In the genomic region with DNA sequence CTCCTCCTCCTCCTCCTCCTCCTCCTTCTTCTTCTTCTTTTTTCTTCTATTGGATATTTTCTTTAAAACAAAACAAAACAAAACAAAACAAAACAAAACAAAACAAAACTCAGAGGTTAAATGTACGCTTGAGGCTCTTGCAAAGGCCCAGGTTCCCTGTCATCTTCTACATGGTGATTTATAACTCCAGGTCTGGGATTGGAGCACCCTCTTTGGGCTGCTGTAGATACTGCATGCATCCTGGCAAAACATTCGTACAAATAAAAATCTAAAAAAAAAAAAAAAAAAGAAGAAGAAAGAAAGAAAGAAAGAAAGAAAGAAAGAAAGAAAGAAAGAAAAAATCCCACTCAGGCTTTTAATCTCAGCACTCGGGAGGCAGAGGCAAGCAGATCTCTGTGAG, we compare ENCODE assay signal across 10 mouse cellular contexts. TPM values are rescaled to one million over a fixed set of nuclear protein-coding genes. Genes with fewer than 3 reads are reported as not detected.
DNase-seq lines count a peak whose midpoint lies in the region; ATAC-seq and TF ChIP-seq lines count a peak whose summit lies in the region.
"Had no signal": no experiment of that assay in that cellular context is flagged by ENCODE, and none has a peak within 500 bp of the region (broad histone marks: within the 10 kb centered on the region; RNA-seq: fewer than 3 reads in every experiment).

No protein-coding gene starts in this region.

- TF ChIP-seq CTCF in heart, adult 2 months (IDR thresholded peaks at IDR 0.05), result peak; percentile 76

- no peak overlapping the region for H3K9ac ChIP-seq in heart, adult 2 months (ENCODE audit: low read depth, low read length)
- no peak overlapping the region for H3K9ac ChIP-seq in embryonic facial prominence, embryonic 14.5 days (ENCODE audit: low read depth, low read length)
- H3K9ac ChIP-seq in intestine, embryonic 16.5 days (ENCODE audit: low read depth, low read length), result no peak overlapping the region
- H3K9ac ChIP-seq in forebrain, embryonic 12.5 days, result no peak overlapping the region
- H3K9ac ChIP-seq: neural tube, embryonic 12.5 days had no signal

- no peaks in the 10 kb centered on the region for H3K9me3 ChIP-seq in heart, embryonic 10.5 days
- no peaks in the 10 kb centered on the region for H3K9me3 ChIP-seq in embryonic facial prominence, embryonic 14.5 days (ENCODE audit: control insufficient read depth, low read length)
- no peaks in the 10 kb centered on the region for H3K9me3 ChIP-seq in intestine, embryonic 16.5 days (ENCODE audit: control insufficient read depth, low read length)
- H3K9me3 ChIP-seq in forebrain, embryonic 12.5 days, result no peaks in the 10 kb centered on the region
- H3K9me3 ChIP-seq: neural tube, embryonic 12.5 days had no signal

- 24% methylated on average over 3 of the region's 3 CpGs for WGBS in heart, adult 2 months
- WGBS in heart, embryonic 10.5 days, result 39% methylated on average over 3 of the region's 3 CpGs
- 38% methylated on average over 3 of the region's 3 CpGs for WGBS in embryonic facial prominence, embryonic 14.5 days
- WGBS in intestine, embryonic 16.5 days, result 41% methylated on average over 3 of the region's 3 CpGs
- WGBS in forebrain, embryonic 12.5 days, result 47% methylated on average over 3 of the region's 3 CpGs

- ATAC-seq in embryonic facial prominence, embryonic 14.5 days (ENCODE audit: low read depth), result no peak
- no peak for ATAC-seq in intestine, embryonic 16.5 days
- no peak for ATAC-seq in forebrain, embryonic 12.5 days (ENCODE audit: low FRiP score)

- no peak overlapping the region for H3K27ac ChIP-seq in heart, adult 2 months
- H3K27ac ChIP-seq in heart, embryonic 10.5 days, result no peak overlapping the region
- H3K27ac ChIP-seq in embryonic facial prominence, embryonic 14.5 days (replicated peaks; ENCODE audit: low read depth, low read length), result no peak overlapping the region
- H3K27ac ChIP-seq in intestine, embryonic 16.5 days (ENCODE audit: low read length), result no peak overlapping the region
- H3K27ac ChIP-seq in forebrain, embryonic 12.5 days, result no peak overlapping the region
- H3K27ac ChIP-seq: neural tube, embryonic 12.5 days had no signal

- H3K27me3 ChIP-seq in heart, adult 2 months (ENCODE audit: control insufficient read depth, insufficient read depth, low read length), result no peaks in the 10 kb centered on the region
- no peaks in the 10 kb centered on the region for H3K27me3 ChIP-seq in heart, embryonic 10.5 days (ENCODE audit: insufficient read depth, poor library complexity, severe bottlenecking)
- H3K27me3 ChIP-seq in embryonic facial prominence, embryonic 14.5 days (replicated peaks; ENCODE audit: control insufficient read depth, insufficient read depth, low read length), result no peaks in the 10 kb centered on the region
- no peaks in the 10 kb centered on the region for H3K27me3 ChIP-seq in intestine, embryonic 16.5 days (replicated peaks; ENCODE audit: control insufficient read depth, insufficient read depth, low read length)
- no peaks in the 10 kb centered on the region for H3K27me3 ChIP-seq in forebrain, embryonic 12.5 days
- H3K27me3 ChIP-seq: neural tube, embryonic 12.5 days had no signal

- H3K4me2 ChIP-seq in embryonic facial prominence, embryonic 14.5 days (ENCODE audit: low read depth, low read length), result no peak overlapping the region
- H3K4me2 ChIP-seq in intestine, embryonic 16.5 days (ENCODE audit: low read depth, low read length), result no peak overlapping the region
- no peak overlapping the region for H3K4me2 ChIP-seq in forebrain, embryonic 12.5 days
- H3K4me2 ChIP-seq: neural tube, embryonic 12.5 days had no signal

- H3K4me3 ChIP-seq in heart, adult 2 months, result no peak overlapping the region
- H3K4me3 ChIP-seq in heart, embryonic 10.5 days, result no peak overlapping the region
- no peak overlapping the region for H3K4me3 ChIP-seq in embryonic facial prominence, embryonic 14.5 days (ENCODE audit: low read depth, low read length)
- no peak overlapping the region for H3K4me3 ChIP-seq in intestine, embryonic 16.5 days (ENCODE audit: low read length)
- no peak overlapping the region for H3K4me3 ChIP-seq in forebrain, embryonic 12.5 days (replicated peaks)
- H3K4me3 ChIP-seq: neural tube, embryonic 12.5 days had no signal

- H3K4me1 ChIP-seq in heart, adult 2 months (ENCODE audit: control insufficient read depth, insufficient read depth, low read length), result no peaks in the 10 kb centered on the region
- no peaks in the 10 kb centered on the region for H3K4me1 ChIP-seq in heart, embryonic 10.5 days
- H3K4me1 ChIP-seq in embryonic facial prominence, embryonic 14.5 days (ENCODE audit: control insufficient read depth, insufficient read depth, low read length), result no peaks in the 10 kb centered on the region
- H3K4me1 ChIP-seq in intestine, embryonic 16.5 days (ENCODE audit: control insufficient read depth, insufficient read depth, low read length), result no peaks in the 10 kb centered on the region
- no peaks in the 10 kb centered on the region for H3K4me1 ChIP-seq in forebrain, embryonic 12.5 days
- H3K4me1 ChIP-seq: neural tube, embryonic 12.5 days had no signal

- no peaks in the 10 kb centered on the region for H3K79me2 ChIP-seq in heart, adult 2 months (replicated peaks; ENCODE audit: control insufficient read depth, insufficient read depth, low read length)

- no peak for DNase-seq in heart, adult 2 months
- no peak for DNase-seq in heart, embryonic 10.5 days (ENCODE audit: low spot score)
- peak; percentile 84 for DNase-seq in 3T3-L1 (ENCODE audit: low read depth, low spot score)
- DNase-seq in MN1 (ENCODE audit: low spot score), result peak; percentile 68
- DNase-seq in embryonic facial prominence, embryonic 14.5 days (ENCODE audit: low spot score), result peak; percentile 53
- peak; percentile 33 for DNase-seq in left cerebral cortex, postnatal 4 days

- intact Hi-C loops in heart, adult 2 months (cut with DNase I), result loop anchor here (2.0 kb wide), 1 partner anchor 64 kb away; no protein-coding TSS in a partner anchor
- intact Hi-C loops in left cerebral cortex, postnatal 4 days (cut with DNase I), result no loop called here

- no peaks in the 10 kb centered on the region for H3K36me3 ChIP-seq in heart, adult 2 months (ENCODE audit: control insufficient read depth, insufficient read depth, low read length)
- H3K36me3 ChIP-seq in heart, embryonic 10.5 days, result no peaks in the 10 kb centered on the region
- no peaks in the 10 kb centered on the region for H3K36me3 ChIP-seq in embryonic facial prominence, embryonic 14.5 days (ENCODE audit: control insufficient read depth, insufficient read depth, low read length)
- no peaks in the 10 kb centered on the region for H3K36me3 ChIP-seq in intestine, embryonic 16.5 days (ENCODE audit: control insufficient read depth, insufficient read depth, low read length)
- H3K36me3 ChIP-seq in forebrain, embryonic 12.5 days (replicated peaks), result no peaks in the 10 kb centered on the region
- H3K36me3 ChIP-seq: neural tube, embryonic 12.5 days had no signal

- TF ChIP-seq EP300 in heart, adult 2 months (IDR thresholded peaks at IDR 0.05; ENCODE audit: insufficient read depth, low read depth, low read length), result no peak

- no peak for TF ChIP-seq POLR2A in heart, adult 2 months (IDR thresholded peaks at IDR 0.05; ENCODE audit: insufficient read depth, low read depth, low read length)

RNA-seq across cellular contexts. Expression of a gene that starts 12.8 kb away (rescaled TPM):
- total RNA-seq in heart, adult 2 months (2021), result not detected
- not detected in 2 replicates for polyA plus RNA-seq in heart, adult 2 months (2012; rRNA removed)
- not detected in 2 replicates for polyA plus RNA-seq in heart, embryonic 10.5 days (2016; fragmentation: Nextera tagmentation; extraction: Ambion mirVana)
- 0.08 TPM in 1 of 2 replicates, not detected in the other for polyA plus RNA-seq in embryonic facial prominence, embryonic 14.5 days (2014; fragmentation: Nextera tagmentation; extraction: Ambion mirVana)
- not detected for total RNA-seq in left cerebral cortex, postnatal 4 days (2021)
- polyA plus RNA-seq in intestine, embryonic 16.5 days (2015; fragmentation: Nextera tagmentation; extraction: Ambion mirVana), result not detected in 2 replicates
- not detected in 2 replicates for polyA plus RNA-seq in forebrain, embryonic 12.5 days (2016; fragmentation: Nextera tagmentation; extraction: Ambion mirVana)
- polyA plus RNA-seq: large intestine, adult 2 months; neural tube, embryonic 12.5 days had no signal

RNA-seq across cellular contexts. Expression of a gene that starts 13.3 kb away (rescaled TPM):
- total RNA-seq in heart, adult 2 months (2021), result 10 to 100 TPM; 12.3 TPM
- 17.4 and 20.9 TPM in 2 replicates for polyA plus RNA-seq in heart, adult 2 months (2012; rRNA removed)
- 12.2 and 13.3 TPM in 2 replicates for polyA plus RNA-seq in heart, embryonic 10.5 days (2016; fragmentation: Nextera tagmentation; extraction: Ambion mirVana)
- polyA plus RNA-seq in embryonic facial prominence, embryonic 14.5 days (2014; fragmentation: Nextera tagmentation; extraction: Ambion mirVana), result 19.6 and 20.6 TPM in 2 replicates
- 1 to 10 TPM; 4.1 to 4.7 TPM for total RNA-seq in left cerebral cortex, postnatal 4 days (2021)
- 12.5 and 13.4 TPM in 2 replicates for polyA plus RNA-seq in intestine, embryonic 16.5 days (2015; fragmentation: Nextera tagmentation; extraction: Ambion mirVana)
- polyA plus RNA-seq in forebrain, embryonic 12.5 days (2016; fragmentation: Nextera tagmentation; extraction: Ambion mirVana), result 8.3 and 8.5 TPM in 2 replicates

RNA-seq across cellular contexts. Expression of a gene that starts 30.9 kb away (rescaled TPM):
- 10 to 100 TPM; 35.4 to 48.4 TPM for total RNA-seq in heart, adult 2 months (2021)
- 39.9 and 49.3 TPM in 2 replicates for polyA plus RNA-seq in heart, adult 2 months (2012; rRNA removed)
- 41.3 and 43.1 TPM in 2 replicates for polyA plus RNA-seq in heart, embryonic 10.5 days (2016; fragmentation: Nextera tagmentation; extraction: Ambion mirVana)
- 42.7 and 42.8 TPM in 2 replicates for polyA plus RNA-seq in embryonic facial prominence, embryonic 14.5 days (2014; fragmentation: Nextera tagmentation; extraction: Ambion mirVana)
- 10 to 100 TPM; 30.0 to 39.9 TPM for total RNA-seq in left cerebral cortex, postnatal 4 days (2021)
- polyA plus RNA-seq in intestine, embryonic 16.5 days (2015; fragmentation: Nextera tagmentation; extraction: Ambion mirVana), result 83.1 and 85.8 TPM in 2 replicates
- polyA plus RNA-seq in forebrain, embryonic 12.5 days (2016; fragmentation: Nextera tagmentation; extraction: Ambion mirVana), result 39.0 and 39.3 TPM in 2 replicates

Comparison
In these comparisons a context has a peak if more than half of its experiments do, and no peak if none do; other contexts are left out.
1. DNase-seq: peak in 3T3-L1 (single experiment), MN1 (single experiment), embryonic facial prominence, embryonic 14.5 days (single experiment) and left cerebral cortex, postnatal 4 days (single experiment); none in heart, adult 2 months (0 of 2) and heart, embryonic 10.5 days (single experiment).